Mouse (Mus musculus) kidney, postnatal 4 days (tissue): ENCODE results near the gene Tfap2b.

Source experiments
- DNase-seq, 2 experiments: peaks; one replicate each; pipeline ENCODE4 v3.0.0; 2021; ENCODE audit warnings: mixed read lengths in 2 of 2

Gene Tfap2b

GRCm38 (mm10) chr1:19208641-19209358, at the start of gene Tfap2b:
Gene Tfap2b, plus strand, starts transcription at chr1:19208914.
- peak in 1 of 2 experiments; percentile 33 for DNase-seq

DNA sequence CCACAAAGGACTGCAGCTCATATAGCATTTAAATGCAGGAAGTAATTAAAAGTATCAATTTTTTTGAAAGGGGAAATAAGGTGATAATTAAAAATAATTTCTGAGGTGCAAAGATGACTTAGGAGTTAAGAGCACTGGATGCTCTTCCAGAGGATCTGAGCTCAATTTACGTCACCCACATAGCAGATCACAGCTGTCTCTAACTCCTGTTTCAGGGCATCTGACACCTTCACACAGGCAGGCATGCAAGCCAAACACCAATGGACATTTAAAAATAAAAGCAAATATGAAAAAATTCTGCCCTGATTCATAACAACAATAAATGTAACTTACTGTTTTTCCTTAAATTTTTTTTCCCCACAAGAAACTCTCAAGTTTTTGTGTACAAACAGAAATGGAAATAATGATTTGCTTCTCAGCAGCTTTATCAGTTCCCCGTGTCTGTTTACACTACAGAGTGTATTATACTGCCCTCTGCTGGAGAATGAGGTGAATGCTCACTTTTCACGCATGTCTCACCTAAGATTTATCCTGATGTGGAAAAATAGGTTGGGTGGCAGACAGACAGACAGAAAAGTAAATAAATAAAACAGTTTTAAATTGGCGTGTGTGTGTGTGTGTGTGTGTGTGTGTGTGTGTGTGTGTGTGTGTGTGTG, 29.8 kb upstream of the Tfap2b start:
- peak in 1 of 2 experiments; percentile 2 for DNase-seq

- peak; percentile 64 for DNase-seq
Measured at GRCm38 (mm10) chr1:19205649-19206048, 3.1 kb upstream of the Tfap2b start.

- peak in 1 of 2 experiments; percentile 43 for DNase-seq
Measured at GRCm38 (mm10) chr1:19206194-19206593, 2.5 kb upstream of the Tfap2b start.

GRCm38 (mm10) chr1:19207611-19208010, 1.1 kb upstream of the Tfap2b start:
- no peak for DNase-seq

DNA sequence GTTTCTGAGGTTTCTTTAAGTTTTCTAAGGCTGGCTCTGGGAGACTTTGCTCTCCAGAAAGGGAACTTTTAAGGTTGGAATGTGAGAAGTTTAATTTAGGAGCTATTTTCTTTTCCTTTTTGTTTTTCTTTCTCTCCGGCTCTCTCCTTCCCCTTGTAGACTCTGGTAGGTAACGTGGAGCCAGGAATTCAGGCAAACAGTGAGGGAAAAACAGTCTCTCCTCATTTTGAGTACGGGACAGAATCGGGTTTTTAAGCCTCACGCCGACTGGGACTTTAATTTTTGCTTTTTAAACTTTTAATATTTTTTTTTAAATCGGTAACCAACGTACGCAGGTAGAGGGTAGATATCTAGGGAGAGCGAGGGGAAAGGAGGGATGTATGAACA, 638 bp downstream of the Tfap2b start:
- DNase-seq = no peak

DNA sequence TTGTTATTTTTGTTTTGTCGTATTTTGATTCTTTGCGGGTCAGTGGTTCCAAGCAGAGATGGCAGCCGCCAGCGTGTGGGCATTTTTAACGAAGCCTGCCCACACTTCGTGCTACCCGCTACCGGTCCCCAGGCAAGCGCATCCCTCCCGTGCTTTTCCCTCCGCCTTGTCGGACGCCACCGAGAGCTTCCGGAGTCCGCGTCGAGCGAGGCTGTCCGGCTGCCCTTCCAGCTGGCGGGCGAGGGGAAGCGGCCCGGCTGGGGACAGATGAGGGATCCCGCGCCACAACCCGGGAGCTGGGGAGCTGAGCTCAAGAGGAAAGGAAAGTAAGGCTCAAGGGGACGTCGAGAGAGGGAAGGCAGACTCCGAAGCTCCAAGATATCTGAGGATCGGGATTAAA, 1.1 kb downstream of the Tfap2b start:
- peak; percentile 50 to 60 for DNase-seq

- DNase-seq = peak in 1 of 2 experiments; percentile 43
Measured at GRCm38 (mm10) chr1:19210215-19211032, 1.7 kb downstream of the Tfap2b start.

- DNase-seq = peak; percentile 62 to 71
Measured at GRCm38 (mm10) chr1:19211033-19211405, 2.3 kb downstream of the Tfap2b start.

DNA sequence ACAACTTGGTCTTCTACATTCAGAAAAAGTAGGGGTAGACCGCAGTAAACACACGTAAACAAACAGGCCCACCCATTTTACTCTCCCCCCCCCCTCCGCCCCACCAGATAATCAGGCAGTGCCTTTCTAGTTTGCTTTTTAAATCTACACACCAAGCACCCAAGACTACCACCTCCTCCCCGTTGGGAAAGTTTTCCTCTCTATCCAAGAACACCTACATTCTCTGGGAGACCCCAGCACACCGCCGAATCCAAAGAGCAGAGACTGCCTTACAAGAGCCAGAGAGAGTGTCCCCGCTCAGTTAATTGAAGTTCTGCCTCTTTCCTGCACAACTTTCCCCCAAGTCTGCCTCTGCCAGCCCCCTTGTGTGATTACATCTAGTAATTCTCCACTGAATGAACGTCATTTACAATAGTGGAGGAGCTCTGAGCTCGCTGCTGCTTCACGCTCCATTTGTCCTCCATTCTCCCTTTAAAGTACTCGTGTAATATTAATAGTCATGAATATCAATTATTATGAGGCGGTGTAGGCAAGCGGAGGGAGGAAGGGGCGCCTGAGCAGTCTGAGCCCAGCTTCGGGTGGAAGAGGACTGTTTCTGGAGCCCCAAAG, 2.9 kb downstream of the Tfap2b start:
- DNase-seq = peak in 1 of 2 experiments; percentile 31

DNA sequence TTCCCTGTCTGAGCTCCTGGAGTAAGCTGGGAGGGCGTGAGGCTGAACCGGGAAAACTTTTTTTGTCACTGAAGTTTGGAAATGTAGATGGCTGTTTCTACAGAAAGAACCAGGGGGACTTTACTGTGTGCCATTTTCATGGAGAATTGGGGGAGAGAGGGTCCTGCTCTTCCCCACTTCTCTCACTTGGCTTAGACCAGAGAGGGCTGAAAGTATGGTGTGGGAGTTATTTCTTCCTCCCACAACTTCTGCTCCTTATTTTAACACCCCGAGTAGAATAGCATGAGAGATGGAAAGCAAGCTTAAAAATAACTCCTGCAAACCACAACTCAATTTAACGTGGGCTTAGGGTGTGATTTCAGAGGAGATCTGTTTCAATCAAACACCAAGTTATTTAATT, 4.0 kb downstream of the Tfap2b start:
- DNase-seq = no peak

- no peak for DNase-seq
Measured at GRCm38 (mm10) chr1:19213171-19213570, 4.5 kb downstream of the Tfap2b start.

DNA sequence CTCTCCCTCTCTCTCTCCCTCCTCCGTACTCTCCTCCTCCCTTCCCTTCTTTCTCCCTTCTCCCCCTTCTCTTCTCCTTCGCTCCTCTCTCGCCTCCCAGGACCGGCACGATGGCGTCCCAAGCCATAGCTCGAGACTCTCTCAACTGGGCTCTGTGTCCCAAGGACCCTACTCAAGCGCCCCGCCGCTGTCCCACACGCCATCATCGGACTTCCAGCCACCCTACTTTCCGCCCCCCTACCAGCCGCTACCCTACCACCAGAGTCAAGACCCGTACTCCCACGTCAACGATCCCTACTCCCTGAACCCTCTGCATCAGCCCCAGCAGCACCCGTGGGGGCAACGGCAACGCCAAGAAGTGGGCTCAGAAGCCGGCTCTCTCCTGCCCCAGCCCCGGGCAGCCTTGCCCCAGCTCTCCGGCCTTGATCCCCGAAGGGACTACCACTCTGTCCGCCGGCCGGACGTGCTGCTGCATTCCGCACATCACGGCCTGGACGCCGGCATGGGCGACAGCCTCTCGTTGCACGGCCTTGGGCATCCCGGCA, 5.2 kb downstream of the Tfap2b start:
- peak in 1 of 2 experiments; percentile 24 for DNase-seq

GRCm38 (mm10) chr1:19217391-19217790, 8.7 kb downstream of the Tfap2b start:
- no peak for DNase-seq

- DNase-seq = no peak
Measured at GRCm38 (mm10) chr1:19218221-19218620, 9.5 kb downstream of the Tfap2b start.

- DNase-seq = no peak
Measured at GRCm38 (mm10) chr1:19219381-19219780, 10.7 kb downstream of the Tfap2b start.

- no peak for DNase-seq
Measured at GRCm38 (mm10) chr1:19220564-19220963, 11.8 kb downstream of the Tfap2b start.

DNA sequence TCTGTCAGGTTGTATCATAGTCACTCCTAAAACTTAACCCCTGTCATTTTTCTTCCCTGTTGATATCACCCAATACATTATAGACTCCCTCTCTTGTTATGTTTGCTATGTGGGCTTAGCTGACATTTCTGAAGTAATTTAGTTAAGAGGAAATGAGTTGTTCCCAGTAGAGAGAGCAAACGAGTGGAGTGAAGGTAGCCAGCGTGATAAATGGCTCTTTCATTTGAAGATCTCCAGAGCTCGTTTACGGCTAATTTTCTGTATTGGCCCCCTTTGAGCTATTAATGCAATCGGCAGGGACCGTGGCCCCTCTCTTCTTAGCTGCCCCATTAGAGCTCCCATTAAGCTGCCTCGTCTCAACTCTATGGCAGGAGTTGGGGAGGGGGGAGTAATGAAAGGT, 12.9 kb downstream of the Tfap2b start:
- DNase-seq = no peak

GRCm38 (mm10) chr1:19226699-19227098, 18.0 kb downstream of the Tfap2b start:
- DNase-seq = no peak

DNA sequence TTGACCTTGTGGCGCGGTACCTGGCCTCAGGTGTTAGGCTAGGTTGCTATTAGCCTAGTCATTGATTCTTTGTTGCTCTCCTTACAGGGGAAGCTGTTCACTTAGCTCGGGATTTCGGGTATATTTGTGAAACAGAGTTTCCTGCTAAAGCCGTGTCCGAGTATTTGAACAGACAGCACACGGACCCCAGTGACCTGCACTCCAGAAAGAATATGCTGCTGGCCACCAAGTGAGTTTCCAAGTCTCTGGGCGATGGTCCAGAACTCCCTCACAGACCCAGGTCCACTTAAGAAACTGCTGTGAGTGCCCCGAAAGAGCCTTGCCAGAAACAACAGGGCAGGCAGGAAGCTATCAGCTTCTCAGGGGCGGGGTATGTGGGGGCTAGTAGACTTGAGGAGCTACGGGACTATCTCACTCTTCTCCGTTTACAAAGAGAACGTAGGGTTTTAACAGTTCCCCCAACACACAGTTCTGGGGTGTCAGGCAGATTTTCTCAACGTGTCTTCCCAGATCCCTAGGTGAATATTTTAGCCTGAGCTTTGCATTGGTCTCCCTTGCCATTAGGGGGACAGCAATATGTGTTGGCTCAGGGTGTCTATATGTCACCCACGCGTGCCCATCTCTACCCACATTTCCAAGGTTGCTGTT, 22.3 kb downstream of the Tfap2b start:
- DNase-seq = no peak

DNA sequence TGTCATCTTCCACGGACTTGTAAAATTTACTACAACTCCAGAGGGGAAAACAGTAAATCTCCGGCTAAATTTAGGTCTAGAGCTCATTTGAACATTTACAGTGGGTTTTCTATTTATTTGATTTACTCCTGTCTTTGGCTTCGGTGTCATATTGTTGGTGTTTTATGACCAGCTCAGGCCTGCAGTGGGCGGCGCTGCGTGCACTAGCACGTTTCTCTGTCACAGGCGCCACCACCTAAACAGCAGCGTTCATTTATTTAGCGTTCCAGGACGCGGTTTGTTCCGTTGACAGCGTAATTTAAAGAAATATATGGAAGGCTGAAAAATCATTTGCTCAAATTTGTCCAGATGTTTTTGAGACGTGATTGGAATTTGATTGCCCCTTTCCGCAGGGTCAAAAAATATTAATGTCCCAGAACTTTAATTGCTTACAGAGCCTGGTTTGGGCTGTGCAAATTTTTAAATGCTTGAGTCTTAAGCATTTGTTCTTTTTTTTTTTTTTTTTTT, 22.9 kb downstream of the Tfap2b start:
- no peak for DNase-seq

GRCm38 (mm10) chr1:19232743-19233142, 24.0 kb downstream of the Tfap2b start:
- DNase-seq = no peak
